Mouse (Mus musculus) brain, embryonic 18.5 days (tissue): ENCODE results near the gene Foxs1.

Source experiments
- DNase-seq: peaks from one replicate; pipeline ENCODE4 v3.0.0-alpha.2; 2012; ENCODE audit warnings: low read depth, low spot score

Foxs1 gene

GRCm38 (mm10) chr2:152933048-152933447 is at the start of gene Foxs1:
TSS of gene Foxs1 (minus strand) at chr2:152933208.
- DNase-seq, result no peak

- no peak for DNase-seq
Measured at GRCm38 (mm10) chr2:152976991-152977390, 44.0 kb upstream of the Foxs1 start.

GRCm38 (mm10) chr2:152965555-152965954 is 32.5 kb upstream of the Foxs1 start:
- DNase-seq, result no peak

- peak; percentile 71 for DNase-seq
Measured at GRCm38 (mm10) chr2:152962091-152962793, 29.2 kb upstream of the Foxs1 start, which contains the start of gene Ttll9. TSS of gene Ttll9 (plus strand) at chr2:152962485.

- DNase-seq, result no peak
Measured at GRCm38 (mm10) chr2:152958116-152958515, 25.1 kb upstream of the Foxs1 start.

GRCm38 (mm10) chr2:152951850-152952720 is 19.1 kb upstream of the Foxs1 start:
- peak; percentile 28 for DNase-seq

- DNase-seq, result peak; percentile 37
Measured at GRCm38 (mm10) chr2:152951065-152951849, 18.2 kb upstream of the Foxs1 start, which contains the start of gene Dusp15. TSS of gene Dusp15 (minus strand) at chr2:152951698.

- no peak for DNase-seq
Measured at GRCm38 (mm10) chr2:152950358-152951064, 17.5 kb upstream of the Foxs1 start.

GRCm38 (mm10) chr2:152948438-152949020 is 15.5 kb upstream of the Foxs1 start:
- no peak for DNase-seq

- peak; percentile 24 for DNase-seq
Measured at GRCm38 (mm10) chr2:152947098-152947497, 14.1 kb upstream of the Foxs1 start.

- no peak for DNase-seq
Measured at GRCm38 (mm10) chr2:152944013-152944412, 11.0 kb upstream of the Foxs1 start.

- no peak for DNase-seq
Measured at GRCm38 (mm10) chr2:152943568-152943967, 10.6 kb upstream of the Foxs1 start.

GRCm38 (mm10) chr2:152942898-152943515 is 10.0 kb upstream of the Foxs1 start:
- no peak for DNase-seq

- no peak for DNase-seq
Measured at GRCm38 (mm10) chr2:152941776-152942175, 8.8 kb upstream of the Foxs1 start.

GRCm38 (mm10) chr2:152941106-152941505 is 8.1 kb upstream of the Foxs1 start:
- DNase-seq, result no peak

GRCm38 (mm10) chr2:152939846-152940245 is 6.8 kb upstream of the Foxs1 start:
- no peak for DNase-seq

- DNase-seq, result no peak
Measured at GRCm38 (mm10) chr2:152933614-152934013, 606 bp upstream of the Foxs1 start.

GRCm38 (mm10) chr2:152931456-152932160 is 1.4 kb downstream of the Foxs1 start:
- no peak for DNase-seq

GRCm38 (mm10) chr2:152930276-152930675 is 2.7 kb downstream of the Foxs1 start:
- DNase-seq, result no peak

GRCm38 (mm10) chr2:152928988-152929370 is 4.0 kb downstream of the Foxs1 start:
- no peak for DNase-seq
